Mouse (Mus musculus): ENCODE results near the gene Lhfpl4. TPM values are rescaled to one million over a fixed set of nuclear protein-coding genes. Genes with fewer than 3 reads are reported as not detected.

The Lhfpl4 gene
- polyA plus RNA-seq, 1 experiment from 2014 or later: 20.8 TPM

GRCm38 (mm10) chr6:113161982-113162381 lies 33.2 kb downstream of the Lhfpl4 start:
- Histone ChIP-seq H3K4me1 (replicated peaks) (no peaks in the 10 kb centered on the region), H3K36me3 (peaks cover 42% of the 10 kb centered on the region), H3K9me3 (peaks cover 3% of the 10 kb centered on the region; the same call in 1 of the 2 replicates), H3K4me3 (no peak overlapping the region), H3K27ac (no peak overlapping the region), H3K27me3 (ENCODE audit: insufficient read depth, poor library complexity, severe bottlenecking) (no peaks in the 10 kb centered on the region)
- WGBS: 90% methylated on average over 1 of the region's 1 CpGs
- DNase-seq (ENCODE audit: low spot score): no peak

GRCm38 (mm10) chr6:113160106-113160505 lies 35.1 kb downstream of the Lhfpl4 start:
- 93% methylated on average over 10 of the region's 10 CpGs for WGBS
- Histone ChIP-seq H3K4me1 (replicated peaks) (no peaks in the 10 kb centered on the region), H3K27ac (no peak overlapping the region), H3K4me3 (no peak overlapping the region), H3K36me3 (peaks cover 59% of the 10 kb centered on the region), H3K27me3 (ENCODE audit: insufficient read depth, poor library complexity, severe bottlenecking) (no peaks in the 10 kb centered on the region), H3K9me3 (peaks cover 3% of the 10 kb centered on the region; the same call in 1 of the 2 replicates)
- no peak for DNase-seq (ENCODE audit: low spot score)

GRCm38 (mm10) chr6:113156064-113156463 lies 39.1 kb downstream of the Lhfpl4 start:
- WGBS: 92% methylated on average over 4 of the region's 4 CpGs
- H3K9me3 ChIP-seq: no peaks in the 10 kb centered on the region
- H3K27me3 ChIP-seq (ENCODE audit: insufficient read depth, poor library complexity, severe bottlenecking): no peaks in the 10 kb centered on the region
- no peak for DNase-seq (ENCODE audit: low spot score)
- no peak overlapping the region for H3K27ac ChIP-seq
- no peak overlapping the region for H3K4me3 ChIP-seq
- H3K36me3 ChIP-seq: peaks cover 90% of the 10 kb centered on the region
- H3K4me1 ChIP-seq (replicated peaks): no peaks in the 10 kb centered on the region

- Histone ChIP-seq H3K36me3 (peaks cover 95% of the 10 kb centered on the region), H3K4me3 (no peak overlapping the region), H3K9me3 (no peaks in the 10 kb centered on the region), H3K4me1 (replicated peaks) (no peaks in the 10 kb centered on the region), H3K27ac (no peak overlapping the region), H3K27me3 (ENCODE audit: insufficient read depth, poor library complexity, severe bottlenecking) (no peaks in the 10 kb centered on the region)
- WGBS: 89% methylated on average over 6 of the region's 6 CpGs
- DNase-seq (ENCODE audit: low spot score): no peak
Observed at GRCm38 (mm10) chr6:113154886-113155285, 40.3 kb downstream of the Lhfpl4 start.

- H3K36me3 ChIP-seq: peaks cover 97% of the 10 kb centered on the region
- 98% methylated on average over 8 of the region's 8 CpGs for WGBS
Observed at GRCm38 (mm10) chr6:113154071-113154470, 41.1 kb downstream of the Lhfpl4 start.

GRCm38 (mm10) chr6:113145249-113145648 lies 49.9 kb downstream of the Lhfpl4 start:
- peaks cover 99% of the 10 kb centered on the region for H3K36me3 ChIP-seq

More at GRCm38 (mm10) chr6:113154071-113154470, 41.1 kb downstream of the Lhfpl4 start:
- Histone ChIP-seq H3K4me3 (no peak overlapping the region), H3K9me3 (no peaks in the 10 kb centered on the region), H3K4me1 (replicated peaks) (no peaks in the 10 kb centered on the region), H3K27me3 (ENCODE audit: insufficient read depth, poor library complexity, severe bottlenecking) (no peaks in the 10 kb centered on the region), H3K27ac (no peak overlapping the region)
- DNase-seq (ENCODE audit: low spot score): no peak

GRCm38 (mm10) chr6:113144764-113145163 lies 50.4 kb downstream of the Lhfpl4 start:
- no peak overlapping the region for H3K4me3 ChIP-seq
- H3K27me3 ChIP-seq (ENCODE audit: insufficient read depth, poor library complexity, severe bottlenecking): no peaks in the 10 kb centered on the region
- H3K4me1 ChIP-seq (replicated peaks): no peaks in the 10 kb centered on the region
- no peak overlapping the region for H3K27ac ChIP-seq
- H3K36me3 ChIP-seq: peaks cover 99% of the 10 kb centered on the region
- H3K9me3 ChIP-seq: no peaks in the 10 kb centered on the region
- 92% methylated on average over 1 of the region's 1 CpGs for WGBS
- DNase-seq (ENCODE audit: low spot score): no peak

More at GRCm38 (mm10) chr6:113145249-113145648, 49.9 kb downstream of the Lhfpl4 start:
- Histone ChIP-seq H3K4me3 (no peak overlapping the region), H3K27ac (no peak overlapping the region), H3K9me3 (no peaks in the 10 kb centered on the region), H3K27me3 (ENCODE audit: insufficient read depth, poor library complexity, severe bottlenecking) (no peaks in the 10 kb centered on the region), H3K4me1 (replicated peaks) (no peaks in the 10 kb centered on the region)
- 94% methylated on average over 4 of the region's 4 CpGs for WGBS
- no peak for DNase-seq (ENCODE audit: low spot score)

GRCm38 (mm10) chr6:113141389-113142094 lies 53.6 kb downstream of the Lhfpl4 start:
- DNase-seq (ENCODE audit: low spot score): no peak
- WGBS: 92% methylated on average over 1 of the region's 1 CpGs
- H3K27ac ChIP-seq: no peak overlapping the region
- no peaks in the 10 kb centered on the region for H3K27me3 ChIP-seq (ENCODE audit: insufficient read depth, poor library complexity, severe bottlenecking)
- no peaks in the 10 kb centered on the region for H3K9me3 ChIP-seq
- H3K4me1 ChIP-seq (replicated peaks): no peaks in the 10 kb centered on the region
- H3K36me3 ChIP-seq: peaks cover 99% of the 10 kb centered on the region
- H3K4me3 ChIP-seq: no peak overlapping the region

GRCm38 (mm10) chr6:113133360-113133759 lies 61.8 kb downstream of the Lhfpl4 start:
- H3K9me3 ChIP-seq: no peaks in the 10 kb centered on the region
- H3K27ac ChIP-seq: no peak overlapping the region
- no peaks in the 10 kb centered on the region for H3K4me1 ChIP-seq (replicated peaks)
- no peak overlapping the region for H3K4me3 ChIP-seq
- no peaks in the 10 kb centered on the region for H3K27me3 ChIP-seq (ENCODE audit: insufficient read depth, poor library complexity, severe bottlenecking)
- DNase-seq (ENCODE audit: low spot score): no peak
- peaks cover 94% of the 10 kb centered on the region for H3K36me3 ChIP-seq
- WGBS: 82% methylated on average over 2 of the region's 2 CpGs

- Histone ChIP-seq H3K27ac (no peak overlapping the region), H3K9me3 (no peaks in the 10 kb centered on the region), H3K4me1 (replicated peaks) (no peaks in the 10 kb centered on the region), H3K4me3 (no peak overlapping the region), H3K27me3 (ENCODE audit: insufficient read depth, poor library complexity, severe bottlenecking) (no peaks in the 10 kb centered on the region), H3K36me3 (peaks cover 100% of the 10 kb centered on the region)
- 96% methylated on average over 10 of the region's 10 CpGs for WGBS
- DNase-seq (ENCODE audit: low spot score): no peak
Observed at GRCm38 (mm10) chr6:113120806-113121205, 74.4 kb downstream of the Lhfpl4 start.

Other genes with a start within 250 kb of the Lhfpl4 start
- gene Srgap3, start 248.1 kb downstream of the Lhfpl4 start, polyA plus RNA-seq (2016; fragmentation: Nextera tagmentation; extraction: Ambion mirVana): 28.0 and 34.7 TPM in 2 replicates
- 61.0 and 66.1 TPM in 2 replicates for gene Thumpd3, start 149.2 kb downstream of the Lhfpl4 start, polyA plus RNA-seq (2016; fragmentation: Nextera tagmentation; extraction: Ambion mirVana)
- gene Setd5, start 118.0 kb downstream of the Lhfpl4 start, polyA plus RNA-seq (2016; fragmentation: Nextera tagmentation; extraction: Ambion mirVana): 71.2 and 82.4 TPM in 2 replicates
- 45.7 and 52.3 TPM in 2 replicates for gene Mtmr14, start 42.5 kb upstream of the Lhfpl4 start, polyA plus RNA-seq (2016; fragmentation: Nextera tagmentation; extraction: Ambion mirVana)
- 0.35 and 0.58 TPM in 2 replicates for gene Cpne9, start 86.9 kb upstream of the Lhfpl4 start, polyA plus RNA-seq (2016; fragmentation: Nextera tagmentation; extraction: Ambion mirVana)
- 25.4 and 26.9 TPM in 2 replicates for gene Brpf1, start 111.8 kb upstream of the Lhfpl4 start, polyA plus RNA-seq (2016; fragmentation: Nextera tagmentation; extraction: Ambion mirVana)
- 15.7 and 16.1 TPM in 2 replicates for gene Ogg1, start 131.6 kb upstream of the Lhfpl4 start, polyA plus RNA-seq (2016; fragmentation: Nextera tagmentation; extraction: Ambion mirVana)
- 42.3 and 58.0 TPM in 2 replicates for gene Camk1, start 148.6 kb upstream of the Lhfpl4 start, polyA plus RNA-seq (2016; fragmentation: Nextera tagmentation; extraction: Ambion mirVana)
- 63.1 and 63.9 TPM in 2 replicates for gene Tada3, start 182.5 kb upstream of the Lhfpl4 start, polyA plus RNA-seq (2016; fragmentation: Nextera tagmentation; extraction: Ambion mirVana)
- 393 and 423 TPM in 2 replicates for gene Arpc4, start 182.7 kb upstream of the Lhfpl4 start, polyA plus RNA-seq (2016; fragmentation: Nextera tagmentation; extraction: Ambion mirVana)
- 5.3 and 7.4 TPM in 2 replicates for gene Ttll3, start 193.9 kb upstream of the Lhfpl4 start, polyA plus RNA-seq (2016; fragmentation: Nextera tagmentation; extraction: Ambion mirVana)
- gene Rpusd3, start 224.0 kb upstream of the Lhfpl4 start, polyA plus RNA-seq (2016; fragmentation: Nextera tagmentation; extraction: Ambion mirVana): 34.9 and 36.3 TPM in 2 replicates
- gene Cidec, start 240.4 kb upstream of the Lhfpl4 start, polyA plus RNA-seq (2016; fragmentation: Nextera tagmentation; extraction: Ambion mirVana): not detected in 2 replicates
- 86.5 and 87.9 TPM in 2 replicates for gene Jagn1, start 247.2 kb upstream of the Lhfpl4 start, polyA plus RNA-seq (2016; fragmentation: Nextera tagmentation; extraction: Ambion mirVana)

Measured in hindbrain, embryonic 10.5 days (tissue).